15 mouse cellular contexts compared by ENCODE assay signal in the genomic region with DNA sequence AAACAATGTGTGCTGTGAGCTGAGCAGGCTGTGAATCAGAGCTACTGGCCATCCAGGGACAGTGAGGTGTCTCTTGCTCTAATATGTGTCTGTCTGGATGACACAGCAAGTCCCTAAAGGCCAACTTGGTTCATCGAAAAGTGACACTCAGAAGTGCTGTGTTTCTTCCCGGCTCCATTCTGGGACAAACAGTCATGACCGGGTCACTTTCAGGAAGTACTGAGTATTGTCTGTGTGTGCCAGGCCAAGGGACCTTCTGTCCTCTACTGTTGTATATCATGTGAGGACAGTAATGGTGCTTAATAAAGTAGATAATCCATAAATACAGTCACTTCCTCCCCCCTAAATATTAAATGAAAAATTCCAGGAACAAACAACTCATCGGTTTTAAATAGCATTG.
DNase-seq lines count a peak whose midpoint lies in the region; ATAC-seq and TF ChIP-seq lines count a peak whose summit lies in the region.
"Had no signal": no experiment of that assay in that cellular context is flagged by ENCODE, and none has a peak within 500 bp of the region (broad histone marks: within the 10 kb centered on the region; RNA-seq: fewer than 3 reads in every experiment).

No protein-coding gene starts in this region.

- peak; percentile 51 for DNase-seq in gastrocnemius, adult 2 months
- DNase-seq in gastrocnemius, postnatal 10 days = no peak
- DNase-seq in liver = no peak
- DNase-seq in kidney, postnatal 14 days = peak; percentile 53
- DNase-seq in skeletal muscle tissue, adult 2 months (ENCODE audit: low read depth, low spot score) = peak; percentile 57
- no peak for DNase-seq in right cerebral cortex, adult 2 months (ENCODE audit: low spot score in 2 of 2)
- DNase-seq: cerebellum, adult 8-10 months; heart, postnatal 14 days; retina, postnatal 1 day; thymus, postnatal 4 days had no signal

- H3K9ac ChIP-seq in liver, embryonic 16.5 days (ENCODE audit: low read depth, low read length) = no peak overlapping the region
- H3K9ac ChIP-seq: forebrain, embryonic 15.5 days; neural tube, embryonic 15.5 days had no signal

- H3K4me2 ChIP-seq in liver, embryonic 16.5 days (ENCODE audit: low read depth, low read length) = no peak overlapping the region
- H3K4me2 ChIP-seq: forebrain, embryonic 15.5 days; neural tube, embryonic 15.5 days had no signal

- no peak overlapping the region for H3K4me3 ChIP-seq in gastrocnemius, adult 2 months
- no peak overlapping the region for H3K4me3 ChIP-seq in liver, embryonic 16.5 days (ENCODE audit: low read depth, low read length)
- H3K4me3 ChIP-seq: forebrain, embryonic 15.5 days; left cerebral cortex, adult 2 months; neural tube, embryonic 15.5 days had no signal

- 0 out of 2 replicates have a peak, but pooled peaks have one; percentile 44 for ATAC-seq in liver, embryonic 16.5 days (ENCODE audit: low read depth)
- ATAC-seq: forebrain, embryonic 15.5 days had no signal

- H3K36me3 ChIP-seq in liver, embryonic 16.5 days (ENCODE audit: control insufficient read depth, insufficient read depth) = no peaks in the 10 kb centered on the region
- H3K36me3 ChIP-seq: forebrain, embryonic 15.5 days; neural tube, embryonic 15.5 days had no signal

- 49% methylated on average over 4 of the region's 4 CpGs for WGBS in liver, embryonic 16.5 days (ENCODE audit: insufficient replicate concordance)

- H3K27me3 ChIP-seq in liver, embryonic 16.5 days (ENCODE audit: control insufficient read depth, insufficient read depth, low read depth, low read length) = no peaks in the 10 kb centered on the region
- H3K27me3 ChIP-seq: forebrain, embryonic 15.5 days; neural tube, embryonic 15.5 days had no signal

- intact Hi-C loops in gastrocnemius, adult 2 months (cut with DNase I) = no loop called here

- no peak for TF ChIP-seq CTCF in gastrocnemius, adult 2 months (IDR thresholded peaks at IDR 0.05)

- H3K27ac ChIP-seq in gastrocnemius, adult 2 months = peak overlapping the region; percentile 81
- H3K27ac ChIP-seq in liver, embryonic 16.5 days (ENCODE audit: low read length) = no peak overlapping the region
- H3K27ac ChIP-seq: forebrain, embryonic 15.5 days; left cerebral cortex, adult 2 months; neural tube, embryonic 15.5 days; stomach, postnatal 0 days had no signal

- no peaks in the 10 kb centered on the region for H3K9me3 ChIP-seq in liver, embryonic 16.5 days (replicated peaks; ENCODE audit: control insufficient read depth, low read length)
- H3K9me3 ChIP-seq: forebrain, embryonic 15.5 days; neural tube, embryonic 15.5 days had no signal

- no peaks in the 10 kb centered on the region; the same call in 1 of the 2 replicates for H3K4me1 ChIP-seq in liver, embryonic 16.5 days (ENCODE audit: control insufficient read depth, low read depth, low read length)
- H3K4me1 ChIP-seq: forebrain, embryonic 15.5 days; neural tube, embryonic 15.5 days had no signal

Comparison
In these comparisons a context has a peak if more than half of its experiments do, and no peak if none do; other contexts are left out.
1. DNase-seq: peak in gastrocnemius, adult 2 months (single experiment), kidney, postnatal 14 days (single experiment) and skeletal muscle tissue, adult 2 months (single experiment); none in gastrocnemius, postnatal 10 days (single experiment), liver (single experiment) and right cerebral cortex, adult 2 months (0 of 2).